Mouse (Mus musculus) ES-Bruce4 (cell line): Measurements from ENCODE around the gene Kif5a. TPM values are rescaled to one million over a fixed set of nuclear protein-coding genes. Genes with fewer than 3 reads are reported as not detected.

Experiments
- H3K27ac ChIP-seq: 2 replicates; pipeline ENCODE4 v1.5.1; 2012; ENCODE audit warnings: low read length, inconsistent platforms; ENCODE audit not compliant: insufficient read depth
- H3K27me3 ChIP-seq: 2 replicates; pipeline ENCODE4 v1.6.1; 2012; ENCODE audit warnings: mild to moderate bottlenecking, low read length, inconsistent platforms; ENCODE audit not compliant: control insufficient read depth, poor library complexity, insufficient read depth, severe bottlenecking
- H3K36me3 ChIP-seq: 2 replicates; pipeline ENCODE4 v1.6.1; 2012; ENCODE audit warnings: inconsistent platforms, mild to moderate bottlenecking, low read length, moderate library complexity; ENCODE audit not compliant: control insufficient read depth, poor library complexity, insufficient read depth, severe bottlenecking
- H3K4me1 ChIP-seq: one replicate; pipeline ENCODE4 v1.8.1; 2011; ENCODE audit warnings: low read length; ENCODE audit not compliant: control insufficient read depth, insufficient read depth
- H3K4me3 ChIP-seq: 2 replicates; pipeline ENCODE4 v1.5.1; 2011; ENCODE audit warnings: low read depth, mild to moderate bottlenecking, low read length
- H3K9ac ChIP-seq: 2 replicates; pipeline ENCODE4 v1.6.1; 2012; ENCODE audit warnings: low read depth, mild to moderate bottlenecking, inconsistent platforms; ENCODE audit not compliant: poor library complexity, severe bottlenecking
- H3K9me3 ChIP-seq: replicated peaks from 2 replicates; pipeline ENCODE4 v1.6.1; 2012; ENCODE audit warnings: mild to moderate bottlenecking, low read length, inconsistent platforms; ENCODE audit not compliant: control insufficient read depth, poor library complexity, insufficient read depth, severe bottlenecking
- CTCF ChIP-seq: IDR thresholded peaks from one replicate; pipeline ENCODE4 v1.8.1; 2011; ENCODE audit warnings: low read depth, low read length
- EP300 ChIP-seq: IDR thresholded peaks from 2 replicates; pipeline ENCODE4 v1.6.1; 2011; ENCODE audit warnings: low read depth, low read length; ENCODE audit not compliant: insufficient read depth
- POLR2A ChIP-seq: IDR thresholded peaks from one replicate; pipeline ENCODE4 v1.8.1; 2011; ENCODE audit warnings: low read length; ENCODE audit not compliant: insufficient read depth
- polyA plus RNA-seq: library from polyadenylated mRNA; stranded (reverse); fragments of >200 nt; gene quantifications from 2 replicates; pipeline ENCODE4 v1.2.4, GENCODE M21; 2011; ENCODE audit warnings: low read depth; ENCODE audit not compliant: missing spikeins, insufficient read depth, insufficient read length

Kif5a gene
- polyA plus RNA-seq, 1 experiment: 7.3 TPM

GRCm38 (mm10) chr10:127293590-127294113 is 30.5 kb upstream of the Kif5a start:
- Histone ChIP-seq H3K27ac (no peak overlapping the region), H3K9me3 (peaks cover 12% of the 10 kb centered on the region), H3K27me3 (no peaks in the 10 kb centered on the region), H3K4me3 (no peak overlapping the region), H3K4me1 (no peaks in the 10 kb centered on the region), H3K36me3 (peaks cover 45% of the 10 kb centered on the region), H3K9ac (no peak overlapping the region)
- TF ChIP-seq EP300 (no peak), POLR2A (no peak), CTCF (no peak)

- Histone ChIP-seq H3K4me1 (no peaks in the 10 kb centered on the region), H3K27ac (no peak overlapping the region), H3K4me3 (no peak overlapping the region), H3K9me3 (peaks cover 12% of the 10 kb centered on the region), H3K36me3 (peaks cover 44% of the 10 kb centered on the region), H3K9ac (no peak overlapping the region), H3K27me3 (no peaks in the 10 kb centered on the region)
- no peak for TF ChIP-seq CTCF
- no peak for TF ChIP-seq POLR2A
- TF ChIP-seq EP300: no peak
Measured at GRCm38 (mm10) chr10:127292987-127293538, 29.9 kb upstream of the Kif5a start.

GRCm38 (mm10) chr10:127291881-127292638 is 28.9 kb upstream of the Kif5a start:
- Histone ChIP-seq H3K27ac (no peak overlapping the region), H3K36me3 (peaks cover 34% of the 10 kb centered on the region), H3K9me3 (peaks cover 12% of the 10 kb centered on the region), H3K27me3 (no peaks in the 10 kb centered on the region), H3K4me3 (peak overlapping the region; percentile 11; the same call in 1 of the 2 replicates), H3K9ac (no peak overlapping the region), H3K4me1 (peaks cover 4% of the 10 kb centered on the region)
- TF ChIP-seq EP300 (no peak), CTCF (no peak), POLR2A (no peak)

- Histone ChIP-seq H3K9ac (peak overlapping the region; percentile 57), H3K36me3 (peaks cover 26% of the 10 kb centered on the region), H3K27ac (peak overlapping the region; percentile 70), H3K27me3 (no peaks in the 10 kb centered on the region), H3K9me3 (peaks cover 11% of the 10 kb centered on the region), H3K4me3 (peak overlapping the region; percentile 93), H3K4me1 (peaks cover 11% of the 10 kb centered on the region)
- no peak for TF ChIP-seq CTCF
- TF ChIP-seq POLR2A: no peak
- no peak for TF ChIP-seq EP300
Measured at GRCm38 (mm10) chr10:127290930-127291880, 28.1 kb upstream of the Kif5a start.

- no peaks in the 10 kb centered on the region for H3K27me3 ChIP-seq
- H3K27ac ChIP-seq: peak overlapping the region; percentile 97
- peak overlapping the region; percentile 58 for H3K9ac ChIP-seq
- peaks cover 11% of the 10 kb centered on the region for H3K4me1 ChIP-seq
- H3K36me3 ChIP-seq: peaks cover 19% of the 10 kb centered on the region
- H3K9me3 ChIP-seq: peaks cover 3% of the 10 kb centered on the region; the same call in 1 of the 2 replicates
- H3K4me3 ChIP-seq: peak overlapping the region; percentile 93
- TF ChIP-seq POLR2A (peak; percentile 98), CTCF (no peak), EP300 (peak; percentile 80; the same call in 1 of the 2 replicates)
Measured at GRCm38 (mm10) chr10:127290307-127290929, 27.3 kb upstream of the Kif5a start.
